Mouse (Mus musculus) hindbrain, postnatal 0 days (tissue): Measurements from ENCODE around the gene Dlk2. TPM values are rescaled to one million over a fixed set of nuclear protein-coding genes. Genes with fewer than 3 reads are reported as not detected.

Experiments used
- ATAC-seq: fragments of 200-750 bp; cut with Nextera tagmentation; 2 replicates; pipeline ENCODE4 v1.8.0; 2017; ENCODE audit warnings: mild to moderate bottlenecking, moderate TSS enrichment, moderate library complexity
- DNase-seq: peaks from one replicate; pipeline ENCODE4 v3.0.0-alpha.2; 2015; ENCODE audit warnings: low spot score
- H3K27ac ChIP-seq: fragments of 300-500 bp; sonication (generic); 2 replicates; pipeline ENCODE4 v1.5.1; 2014; ENCODE audit warnings: mild to moderate bottlenecking
- H3K27me3 ChIP-seq: fragments of 300-500 bp; sonication (generic); 2 replicates; pipeline ENCODE4 v1.6.1; 2014; ENCODE audit warnings: low read length, mixed read lengths; ENCODE audit not compliant: insufficient read depth
- H3K36me3 ChIP-seq: fragments of 300-500 bp; sonication (generic); 2 replicates; pipeline ENCODE4 v1.6.1; 2014; ENCODE audit warnings: low read length, mixed read lengths; ENCODE audit not compliant: insufficient read depth
- H3K4me1 ChIP-seq: fragments of 300-500 bp; sonication (generic); 2 replicates; pipeline ENCODE4 v1.6.1; 2014; ENCODE audit warnings: antibody characterized with exemption, low read length, mixed read lengths; ENCODE audit not compliant: insufficient read depth
- H3K4me2 ChIP-seq: fragments of 300-500 bp; sonication (generic); 2 replicates; pipeline ENCODE4 v1.6.1; 2014; ENCODE audit warnings: low read depth, mild to moderate bottlenecking, low read length, moderate library complexity, mixed read lengths
- H3K4me3 ChIP-seq: fragments of 300-500 bp; sonication (generic); 2 replicates; pipeline ENCODE4 v1.5.1; 2014; ENCODE audit warnings: low read length
- H3K9ac ChIP-seq: fragments of 300-500 bp; sonication (generic); replicated peaks from 2 replicates; pipeline ENCODE4 v1.6.1; 2014; ENCODE audit warnings: mild to moderate bottlenecking, low read length, moderate library complexity, mixed read lengths
- H3K9me3 ChIP-seq: fragments of 300-500 bp; sonication (generic); 2 replicates; pipeline ENCODE4 v1.6.1; 2016; ENCODE audit warnings: low read length, mixed read lengths
- CTCF ChIP-seq: IDR thresholded peaks from 2 replicates; pipeline ENCODE4 v1.5.1; 2016; ENCODE audit warnings: antibody characterized with exemption, control low read depth, low read depth
- WGBS: fragments of 180-500 bp; shearing (Covaris S2); extraction: QIAGEN DNeasy Blood & Tissue Kit; methylation state at CpG from one replicate; pipeline ENCODE4 v1.1.7; 2014; 5-methylcytosine and 5-hydroxymethylcytosine counted together
- polyA plus RNA-seq: library from polyadenylated mRNA; unstranded; fragments of >200 nt; fragmentation: Nextera tagmentation; extraction: Ambion mirVana; gene quantifications from 2 replicates; pipeline ENCODE4 v1.2.1, GENCODE M21; 2015
- total RNA-seq: library from RNA; depleted of rRNA; stranded (reverse); fragments of >200 nt; gene quantifications from 2 replicates; pipeline ENCODE4 v1.2.3, GENCODE M21; 2014

Gene Dlk2
- total and polyA plus RNA-seq, 2 experiments from 2014 or later, result 23.9 to 67.7 TPM

- no peaks in the 10 kb centered on the region for H3K9me3 ChIP-seq
- H3K36me3 ChIP-seq, result peaks cover 4% of the 10 kb centered on the region; the same call in 1 of the 2 replicates
- peak; percentile 96 for ATAC-seq
- H3K4me3 ChIP-seq, result peak within 1 kb of the TSS; percentile 61
- peak within 1 kb of the TSS; percentile 56 for H3K9ac ChIP-seq
- no peak for TF ChIP-seq CTCF
- DNase-seq, result peak; percentile 93
- under 1% methylated on average over 37 of the region's 37 CpGs for WGBS
- H3K27me3 ChIP-seq, result no peaks in the 10 kb centered on the region
- no peaks in the 10 kb centered on the region; the same call in 1 of the 2 replicates for H3K4me1 ChIP-seq
- peak within 1 kb of the TSS; percentile 68 for H3K27ac ChIP-seq
- peak within 1 kb of the TSS; percentile 99 for H3K4me2 ChIP-seq
Observed at GRCm38 (mm10) chr17:46282483-46283123, 14.6 kb upstream of the Dlk2 start, which contains the start of gene Tjap1. Tjap1 (minus strand) TSS chr17:46283026.

- peaks cover 4% of the 10 kb centered on the region; the same call in 1 of the 2 replicates for H3K36me3 ChIP-seq
- WGBS, result 20% methylated on average over 9 of the region's 9 CpGs
- H3K4me2 ChIP-seq, result peak overlapping the region; percentile 99
- H3K9me3 ChIP-seq, result no peaks in the 10 kb centered on the region
- H3K9ac ChIP-seq, result peak overlapping the region; percentile 56; the same call in 1 of the 2 replicates
- H3K27me3 ChIP-seq, result no peaks in the 10 kb centered on the region
- ATAC-seq (peak; percentile 63), DNase-seq (no peak)
- no peak for TF ChIP-seq CTCF
- H3K4me3 ChIP-seq, result peak overlapping the region; percentile 61
- no peak overlapping the region for H3K27ac ChIP-seq
- H3K4me1 ChIP-seq, result no peaks in the 10 kb centered on the region; the same call in 1 of the 2 replicates
Observed at GRCm38 (mm10) chr17:46283140-46283539, 14.1 kb upstream of the Dlk2 start.

GRCm38 (mm10) chr17:46283911-46284310 lies 13.3 kb upstream of the Dlk2 start:
- H3K4me2 ChIP-seq, result no peak overlapping the region
- H3K4me1 ChIP-seq, result no peaks in the 10 kb centered on the region; the same call in 1 of the 2 replicates
- WGBS, result 88% methylated on average over 8 of the region's 8 CpGs
- no peak for TF ChIP-seq CTCF
- H3K4me3 ChIP-seq, result no peak overlapping the region
- ATAC-seq, result no peak
- H3K27me3 ChIP-seq, result no peaks in the 10 kb centered on the region
- H3K9me3 ChIP-seq, result no peaks in the 10 kb centered on the region
- no peak for DNase-seq
- H3K36me3 ChIP-seq, result peaks cover 4% of the 10 kb centered on the region; the same call in 1 of the 2 replicates
- no peak overlapping the region for H3K9ac ChIP-seq
- H3K27ac ChIP-seq, result no peak overlapping the region

- no peaks in the 10 kb centered on the region for H3K36me3 ChIP-seq
- no peak overlapping the region for H3K4me3 ChIP-seq
- H3K9ac ChIP-seq, result no peak overlapping the region
- 32% methylated on average over 7 of the region's 7 CpGs for WGBS
- ATAC-seq (no peak), DNase-seq (no peak)
- H3K27ac ChIP-seq, result no peak overlapping the region
- no peak overlapping the region for H3K4me2 ChIP-seq
- no peaks in the 10 kb centered on the region for H3K27me3 ChIP-seq
- H3K9me3 ChIP-seq, result no peaks in the 10 kb centered on the region
- no peaks in the 10 kb centered on the region; the same call in 1 of the 2 replicates for H3K4me1 ChIP-seq
- TF ChIP-seq CTCF, result no peak
Observed at GRCm38 (mm10) chr17:46284653-46285052, 12.6 kb upstream of the Dlk2 start.

- no peak overlapping the region for H3K27ac ChIP-seq
- no peaks in the 10 kb centered on the region for H3K27me3 ChIP-seq
- ATAC-seq (no peak), DNase-seq (no peak)
- no peaks in the 10 kb centered on the region; the same call in 1 of the 2 replicates for H3K4me1 ChIP-seq
- no peaks in the 10 kb centered on the region for H3K36me3 ChIP-seq
- H3K4me3 ChIP-seq, result no peak overlapping the region
- 70% methylated on average over 6 of the region's 6 CpGs for WGBS
- no peak overlapping the region for H3K9ac ChIP-seq
- no peak for TF ChIP-seq CTCF
- H3K9me3 ChIP-seq, result no peaks in the 10 kb centered on the region
- no peak overlapping the region for H3K4me2 ChIP-seq
Observed at GRCm38 (mm10) chr17:46285407-46285806, 11.8 kb upstream of the Dlk2 start.

GRCm38 (mm10) chr17:46287678-46288095 lies 9.5 kb upstream of the Dlk2 start:
- Histone ChIP-seq H3K4me2 (no peak overlapping the region), H3K36me3 (no peaks in the 10 kb centered on the region), H3K27ac (no peak overlapping the region), H3K27me3 (no peaks in the 10 kb centered on the region), H3K9me3 (no peaks in the 10 kb centered on the region), H3K4me3 (no peak overlapping the region), H3K4me1 (no peaks in the 10 kb centered on the region; the same call in 1 of the 2 replicates), H3K9ac (no peak overlapping the region)
- TF ChIP-seq CTCF, result no peak
- 63% methylated on average over 11 of the region's 11 CpGs for WGBS
- DNase-seq (peak; percentile 23), ATAC-seq (no peak; the same call in 1 of the 2 replicates)

GRCm38 (mm10) chr17:46296601-46297000 lies 620 bp upstream of the Dlk2 start:
- WGBS, result 41% methylated on average over 6 of the region's 6 CpGs
- no peaks in the 10 kb centered on the region for H3K4me1 ChIP-seq
- H3K27ac ChIP-seq, result peak overlapping the region; percentile 81; the same call in 1 of the 2 replicates
- no peak for TF ChIP-seq CTCF
- ATAC-seq (no peak), DNase-seq (no peak)
- H3K9ac ChIP-seq, result no peak overlapping the region
- peak overlapping the region; percentile 90 for H3K4me2 ChIP-seq
- no peaks in the 10 kb centered on the region for H3K9me3 ChIP-seq
- H3K27me3 ChIP-seq, result peaks cover 15% of the 10 kb centered on the region
- H3K4me3 ChIP-seq, result peak overlapping the region; percentile 69
- H3K36me3 ChIP-seq, result no peaks in the 10 kb centered on the region
